Comparison of ENCODE assay signal across 7 mouse cellular contexts in the genomic region with DNA sequence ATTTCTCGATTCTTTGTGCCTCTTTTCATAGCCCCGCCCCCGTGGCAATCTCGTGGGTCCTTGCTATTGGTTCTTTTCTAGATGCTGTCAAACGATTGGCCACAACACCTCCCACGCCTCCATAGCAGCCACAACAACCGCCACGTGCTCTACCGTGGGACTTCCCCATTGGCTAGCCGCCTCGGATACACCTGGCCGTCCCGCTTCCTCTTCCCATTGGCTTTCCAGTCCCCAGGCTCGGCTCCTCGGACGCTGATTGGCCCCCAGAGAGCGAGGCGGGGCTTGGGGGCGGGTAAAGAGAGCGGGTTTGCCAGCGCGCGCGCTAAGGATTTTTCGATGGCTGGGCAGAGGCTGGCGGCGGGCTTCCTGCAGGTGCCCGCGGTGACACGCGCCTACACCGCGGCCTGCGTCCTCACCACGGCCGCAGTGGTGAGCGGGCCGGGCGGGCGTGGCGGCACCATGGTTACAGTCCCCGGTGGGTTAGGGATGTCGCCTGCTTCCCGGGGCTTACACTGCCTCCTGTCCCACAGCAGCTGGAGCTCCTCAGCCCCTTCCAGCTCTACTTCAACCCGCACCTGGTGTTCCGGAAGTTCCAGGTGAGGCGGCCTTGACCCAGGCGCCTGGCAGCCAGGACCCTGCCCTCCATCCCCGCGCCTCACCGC. TPM values are rescaled to one million over a fixed set of nuclear protein-coding genes. Genes with fewer than 3 reads are reported as not detected.
DNase-seq lines count a peak whose midpoint lies in the region; ATAC-seq and TF ChIP-seq lines count a peak whose summit lies in the region.

A gene (plus strand): TSS at position 325 of the 662 bp plus-strand sequence.

- H3K36me3 ChIP-seq in embryonic facial prominence, embryonic 15.5 days: peaks cover 36% of the 10 kb centered on the region
- peaks cover 40% of the 10 kb centered on the region for H3K36me3 ChIP-seq in limb, embryonic 13.5 days
- peaks cover 20% of the 10 kb centered on the region for H3K36me3 ChIP-seq in midbrain, embryonic 16.5 days (ENCODE audit: control insufficient read depth, insufficient read depth, low read length)
- peaks cover 13% of the 10 kb centered on the region for H3K36me3 ChIP-seq in spleen, adult 2 months (ENCODE audit: control insufficient read depth, insufficient read depth, low read length)

- H3K4me2 ChIP-seq in embryonic facial prominence, embryonic 15.5 days (replicated peaks): peak within 1 kb of the TSS; percentile 93
- peak within 1 kb of the TSS; percentile 92 for H3K4me2 ChIP-seq in limb, embryonic 13.5 days (replicated peaks)
- peak within 1 kb of the TSS; percentile 90 for H3K4me2 ChIP-seq in midbrain, embryonic 16.5 days (ENCODE audit: low read length)

- H3K27ac ChIP-seq in bone marrow macrophage, adult 2 months (ENCODE audit: insufficient read depth, low read depth, low read length): no peak within 1 kb of the TSS
- H3K27ac ChIP-seq in embryonic facial prominence, embryonic 15.5 days (replicated peaks): no peak within 1 kb of the TSS
- no peak within 1 kb of the TSS for H3K27ac ChIP-seq in limb, embryonic 13.5 days
- H3K27ac ChIP-seq in midbrain, embryonic 16.5 days (ENCODE audit: low read length): peak within 1 kb of the TSS; percentile 8; the same call in 1 of the 2 replicates
- no peak within 1 kb of the TSS for H3K27ac ChIP-seq in spleen, adult 2 months (ENCODE audit: insufficient read depth, low read length)

- peak within 1 kb of the TSS; percentile 58 for H3K4me3 ChIP-seq in bone marrow macrophage, adult 2 months (ENCODE audit: insufficient read depth, low read length)
- peak within 1 kb of the TSS; percentile 48 for H3K4me3 ChIP-seq in embryonic facial prominence, embryonic 15.5 days (replicated peaks)
- peak within 1 kb of the TSS; percentile 50 for H3K4me3 ChIP-seq in limb, embryonic 13.5 days
- peak within 1 kb of the TSS; percentile 42 for H3K4me3 ChIP-seq in midbrain, embryonic 16.5 days (ENCODE audit: low read depth, low read length)
- H3K4me3 ChIP-seq in spleen, adult 2 months (ENCODE audit: extremely low read depth, insufficient read depth, insufficient read length): peak within 1 kb of the TSS; percentile 49

- 5% methylated on average over 51 of the region's 51 CpGs for WGBS in embryonic facial prominence, embryonic 15.5 days
- WGBS in limb, embryonic 13.5 days: 1% methylated on average over 51 of the region's 51 CpGs
- under 1% methylated on average over 50 of the region's 51 CpGs for WGBS in midbrain, embryonic 16.5 days
- 3% methylated on average over 51 of the region's 51 CpGs for WGBS in spleen, adult 2 months

- ATAC-seq in embryonic facial prominence, embryonic 15.5 days (ENCODE audit: insufficient number of reproducible peaks, low FRiP score, low TSS enrichment, low read depth): peak; percentile 97
- ATAC-seq in limb, embryonic 13.5 days (ENCODE audit: low FRiP score, low read depth): peak; percentile 100
- ATAC-seq in midbrain, embryonic 16.5 days: peak; percentile 99

- H3K9me3 ChIP-seq in embryonic facial prominence, embryonic 15.5 days (replicated peaks): no peaks in the 10 kb centered on the region
- H3K9me3 ChIP-seq in limb, embryonic 13.5 days: no peaks in the 10 kb centered on the region
- no peaks in the 10 kb centered on the region for H3K9me3 ChIP-seq in midbrain, embryonic 16.5 days (replicated peaks; ENCODE audit: control insufficient read depth, low read length, poor library complexity, severe bottlenecking)

- 0 out of 2 replicates have a peak within 1 kb of the TSS, but pooled peaks have one; percentile 26 for H3K9ac ChIP-seq in embryonic facial prominence, embryonic 15.5 days
- peak within 1 kb of the TSS; percentile 63 for H3K9ac ChIP-seq in limb, embryonic 13.5 days
- H3K9ac ChIP-seq in midbrain, embryonic 16.5 days (ENCODE audit: low read depth, low read length): peak within 1 kb of the TSS; percentile 50

- peak; percentile 88 to 90 for DNase-seq in heart, adult 9 months (ENCODE audit: low spot score in 2 of 2)
- peak; percentile 98 for DNase-seq in kidney, adult 9 months
- DNase-seq in spleen, adult 2 months (ENCODE audit: low read depth in 1 of 2, low spot score in 2 of 2): peak; percentile 97 to 98

- no peak for TF ChIP-seq CTCF in bone marrow macrophage, adult 2 months (IDR thresholded peaks at IDR 0.05; ENCODE audit: low read depth, low read length)
- TF ChIP-seq CTCF in spleen, adult 2 months (IDR thresholded peaks at IDR 0.05; ENCODE audit: extremely low read depth, insufficient read depth, insufficient read length, insufficient replicate concordance): no peak

- H3K4me1 ChIP-seq in bone marrow macrophage, adult 2 months (ENCODE audit: control insufficient read depth, insufficient read depth, low read length): no peaks in the 10 kb centered on the region; the same call in 1 of the 2 replicates
- peaks cover 18% of the 10 kb centered on the region for H3K4me1 ChIP-seq in embryonic facial prominence, embryonic 15.5 days
- H3K4me1 ChIP-seq in limb, embryonic 13.5 days: peaks cover 13% of the 10 kb centered on the region
- H3K4me1 ChIP-seq in midbrain, embryonic 16.5 days (ENCODE audit: control insufficient read depth, insufficient read depth, low read length): peaks cover 8% of the 10 kb centered on the region
- H3K4me1 ChIP-seq in spleen, adult 2 months (ENCODE audit: control insufficient read depth, insufficient read depth, insufficient read length): peaks cover 13% of the 10 kb centered on the region

- TF ChIP-seq POLR2A in bone marrow macrophage, adult 2 months (IDR thresholded peaks at IDR 0.05; ENCODE audit: borderline replicate concordance, low read depth, low read length): no peak
- no peak for TF ChIP-seq POLR2A in spleen, adult 2 months (IDR thresholded peaks at IDR 0.05; ENCODE audit: low read depth, low read length)

- no peaks in the 10 kb centered on the region for H3K27me3 ChIP-seq in embryonic facial prominence, embryonic 15.5 days
- no peaks in the 10 kb centered on the region for H3K27me3 ChIP-seq in limb, embryonic 13.5 days
- H3K27me3 ChIP-seq in midbrain, embryonic 16.5 days (ENCODE audit: control insufficient read depth, insufficient read depth, low read depth, low read length): no peaks in the 10 kb centered on the region
- H3K27me3 ChIP-seq in spleen, adult 2 months (ENCODE audit: control insufficient read depth, insufficient read depth, low read length): no peaks in the 10 kb centered on the region

RNA-seq across cellular contexts. Expression of the gene that starts here (rescaled TPM):
- 1.0 and 1.7 TPM in 2 replicates for polyA plus RNA-seq in bone marrow macrophage, adult 2 months (2012; ENCODE audit: insufficient read depth, insufficient read length, missing spikeins)
- 2.0 and 3.1 TPM in 2 replicates for polyA plus RNA-seq in embryonic facial prominence, embryonic 15.5 days (2015; fragmentation: Nextera tagmentation; extraction: Ambion mirVana)
- 3.4 and 3.7 TPM in 2 replicates for polyA plus RNA-seq in limb, embryonic 13.5 days (2015; fragmentation: Nextera tagmentation; extraction: Ambion mirVana)
- 1.1 and 1.4 TPM in 2 replicates for polyA plus RNA-seq in midbrain, embryonic 16.5 days (2015; fragmentation: Nextera tagmentation; extraction: Ambion mirVana)
- polyA plus RNA-seq in spleen, adult 2 months (2012; rRNA removed): 67.3 and 137 TPM in 2 replicates

Comparison
In these comparisons a context has a peak if more than half of its experiments do, and no peak if none do; other contexts are left out.
1. RNA of the gene that starts here (polyA plus RNA-seq): 67.3 to 137 TPM in spleen, adult 2 months; 3.4 to 3.7 TPM in limb, embryonic 13.5 days, 2.0 to 3.1 TPM in embryonic facial prominence, embryonic 15.5 days, 1.1 to 1.4 TPM in midbrain, embryonic 16.5 days and 1.0 to 1.7 TPM in bone marrow macrophage, adult 2 months; every median in the first group is over 10 times any median in the second.
2. Peak in every context shown above with its lines, with median percentiles within 50 percentile points of each other: H3K4me3 ChIP-seq, ATAC-seq, H3K4me2 ChIP-seq, H3K9ac ChIP-seq and DNase-seq.